Mouse (Mus musculus): ENCODE results near the gene Arhgef10l.

DNA sequence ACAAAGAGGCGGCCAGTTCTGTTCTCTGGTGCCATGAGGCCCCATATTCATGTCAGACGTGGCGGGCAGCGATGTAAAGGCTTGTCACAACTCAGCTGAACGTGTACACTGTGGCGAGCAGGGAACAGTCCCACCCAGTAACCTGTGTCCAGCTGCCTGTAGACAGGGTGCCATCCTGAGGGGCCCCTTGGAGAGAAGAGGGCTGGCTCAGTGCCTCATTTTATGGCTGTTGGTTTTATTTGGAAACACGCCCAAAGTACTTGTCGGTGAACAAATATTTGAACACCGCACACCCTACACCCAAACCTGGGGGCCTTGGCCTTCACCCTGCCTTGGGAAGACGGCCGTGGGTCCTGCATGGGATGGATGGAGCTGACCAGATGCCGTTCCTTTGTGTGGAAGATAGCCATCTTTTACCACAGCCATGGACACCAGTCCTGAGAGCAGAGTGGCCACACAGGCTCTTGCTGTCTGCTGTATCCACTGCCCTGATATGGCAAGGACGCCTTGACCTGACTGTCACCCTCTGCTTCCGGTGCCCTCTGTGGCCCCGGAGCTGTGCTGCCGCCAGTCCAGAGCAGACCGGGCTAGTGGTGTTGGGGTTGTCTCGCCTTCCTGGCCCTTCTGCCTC lies 42.6 kb upstream of the Arhgef10l start:
- TF ChIP-seq CTCF (IDR thresholded peaks at IDR 0.05; ENCODE audit: extremely low read depth, insufficient read length, insufficient replicate concordance, low read depth, low read length) = no peak
- TF ChIP-seq POLR2A (IDR thresholded peaks at IDR 0.05; ENCODE audit: low read depth, low read length) = no peak
